Mouse (Mus musculus): ENCODE results near the gene Cdhr4. TPM values are rescaled to one million over a fixed set of nuclear protein-coding genes. Genes with fewer than 3 reads are reported as not detected.
A peak's percentile ranks its signal among the peaks of the same experiment; 100 is the strongest.
"Not testable (repeated sequence)": the region's sequence is repeated elsewhere in the genome, so short reads cannot be mapped to it uniquely, and the experiment has no call there.

Cdhr4 gene
- polyA plus RNA-seq, 1 experiment from 2014 or later = 18.6 TPM

- H3K27me3 ChIP-seq = no peaks in the 10 kb centered on the region
- no peak overlapping the region for H3K4me3 ChIP-seq (replicated peaks)
- WGBS = 61% methylated on average over 3 of the region's 3 CpGs
- no peak overlapping the region for H3K4me2 ChIP-seq
- H3K27ac ChIP-seq = peak overlapping the region; percentile 62; the same call in 1 of the 2 replicates
- no peak overlapping the region for H3K9ac ChIP-seq (replicated peaks)
- ATAC-seq (ENCODE audit: insufficient number of reproducible peaks, insufficient read depth, low FRiP score, low TSS enrichment, low read depth) = no peak
- peaks cover 41% of the 10 kb centered on the region for H3K4me1 ChIP-seq (replicated peaks)
- H3K9me3 ChIP-seq = no peaks in the 10 kb centered on the region
- peaks cover 10% of the 10 kb centered on the region; the same call in 1 of the 2 replicates for H3K36me3 ChIP-seq
Measured at GRCm38 (mm10) chr9:107987950-107988349, 4.3 kb upstream of the Cdhr4 start.

- WGBS = 81% methylated on average over 11 of the region's 11 CpGs
- H3K9ac ChIP-seq (replicated peaks) = no peak overlapping the region
- no peak overlapping the region for H3K4me3 ChIP-seq (replicated peaks)
- H3K36me3 ChIP-seq = no peaks in the 10 kb centered on the region
- H3K27me3 ChIP-seq = no peaks in the 10 kb centered on the region
- no peak for ATAC-seq (ENCODE audit: insufficient number of reproducible peaks, insufficient read depth, low FRiP score, low TSS enrichment, low read depth)
- no peaks in the 10 kb centered on the region for H3K9me3 ChIP-seq
- 0 out of 2 replicates have a peak overlapping the region, but pooled peaks have one; percentile 14 for H3K27ac ChIP-seq
- H3K4me2 ChIP-seq = no peak overlapping the region
- H3K4me1 ChIP-seq (replicated peaks) = peaks cover 6% of the 10 kb centered on the region
Measured at GRCm38 (mm10) chr9:107993013-107993412, 716 bp downstream of the Cdhr4 start.

- Histone ChIP-seq H3K9ac (replicated peaks) (no peak overlapping the region), H3K4me2 (no peak overlapping the region), H3K9me3 (no peaks in the 10 kb centered on the region), H3K27me3 (no peaks in the 10 kb centered on the region), H3K4me3 (replicated peaks) (no peak overlapping the region), H3K36me3 (no peaks in the 10 kb centered on the region), H3K4me1 (replicated peaks) (no peaks in the 10 kb centered on the region; the same call in 1 of the 2 replicates), H3K27ac (no peak overlapping the region)
- no peak for ATAC-seq (ENCODE audit: insufficient number of reproducible peaks, insufficient read depth, low FRiP score, low TSS enrichment, low read depth)
- WGBS = 57% methylated on average over 2 of the region's 2 CpGs
Measured at GRCm38 (mm10) chr9:107994464-107994863, 2.2 kb downstream of the Cdhr4 start.

- Histone ChIP-seq H3K4me1 (replicated peaks) (no peaks in the 10 kb centered on the region; the same call in 1 of the 2 replicates), H3K4me3 (replicated peaks) (no peak overlapping the region), H3K36me3 (no peaks in the 10 kb centered on the region), H3K4me2 (no peak overlapping the region), H3K27me3 (no peaks in the 10 kb centered on the region), H3K9me3 (no peaks in the 10 kb centered on the region), H3K27ac (no peak overlapping the region), H3K9ac (replicated peaks) (no peak overlapping the region)
- WGBS = 93% methylated on average over 21 of the region's 21 CpGs
- no peak for ATAC-seq (ENCODE audit: insufficient number of reproducible peaks, insufficient read depth, low FRiP score, low TSS enrichment, low read depth)
Measured at GRCm38 (mm10) chr9:107995513-107995912, 3.2 kb downstream of the Cdhr4 start.

- Histone ChIP-seq H3K9ac (replicated peaks) (no peak within 1 kb of the TSS), H3K4me1 (replicated peaks) (no peaks in the 10 kb centered on the region; the same call in 1 of the 2 replicates), H3K27ac (no peak within 1 kb of the TSS), H3K27me3 (no peaks in the 10 kb centered on the region), H3K36me3 (no peaks in the 10 kb centered on the region), H3K4me3 (replicated peaks) (no peak within 1 kb of the TSS), H3K4me2 (no peak within 1 kb of the TSS), H3K9me3 (no peaks in the 10 kb centered on the region)
- WGBS = 90% methylated on average over 5 of the region's 5 CpGs
- ATAC-seq (ENCODE audit: insufficient number of reproducible peaks, insufficient read depth, low FRiP score, low TSS enrichment, low read depth) = no peak
Measured at GRCm38 (mm10) chr9:107996049-107996448, 3.8 kb downstream of the Cdhr4 start, which contains the start of gene Gm20662. Gene Gm20662 (plus strand): TSS chr9:107996349.

GRCm38 (mm10) chr9:108001922-108002770 lies 9.8 kb downstream of the Cdhr4 start, which contains the start of gene Ip6k1:
Gene Ip6k1 (plus strand): TSS chr9:108002501.
- peak; percentile 98 for ATAC-seq (ENCODE audit: insufficient number of reproducible peaks, insufficient read depth, low FRiP score, low TSS enrichment, low read depth)

GRCm38 (mm10) chr9:108002778-108003530 lies 10.7 kb downstream of the Cdhr4 start:
- Histone ChIP-seq H3K36me3 (0 out of 2 replicates have a peak, but pooled peaks cover 10% of the 10 kb centered on the region), H3K27me3 (no peaks in the 10 kb centered on the region), H3K4me3 (replicated peaks) (peak overlapping the region; percentile 96), H3K4me1 (replicated peaks) (peaks cover 24% of the 10 kb centered on the region), H3K4me2 (peak overlapping the region; percentile 86), H3K9me3 (no peaks in the 10 kb centered on the region), H3K9ac (replicated peaks) (peak overlapping the region; percentile 94), H3K27ac (peak overlapping the region; percentile 90)
- under 1% methylated on average over 50 of the region's 50 CpGs for WGBS
- ATAC-seq (ENCODE audit: insufficient number of reproducible peaks, insufficient read depth, low FRiP score, low TSS enrichment, low read depth) = no peak; the same call in 1 of the 2 replicates

More at GRCm38 (mm10) chr9:108001922-108002770, 9.8 kb downstream of the Cdhr4 start, which contains the start of gene Ip6k1:
- H3K9me3 ChIP-seq = no peaks in the 10 kb centered on the region
- under 1% methylated on average over 51 of the region's 51 CpGs for WGBS
- peak within 1 kb of the TSS; percentile 94 for H3K9ac ChIP-seq (replicated peaks)
- H3K27ac ChIP-seq = peak within 1 kb of the TSS; percentile 90
- H3K4me3 ChIP-seq (replicated peaks) = peak within 1 kb of the TSS; percentile 96
- peaks cover 24% of the 10 kb centered on the region for H3K4me1 ChIP-seq (replicated peaks)
- H3K36me3 ChIP-seq = 0 out of 2 replicates have a peak, but pooled peaks cover 6% of the 10 kb centered on the region
- H3K4me2 ChIP-seq = peak within 1 kb of the TSS; percentile 86
- H3K27me3 ChIP-seq = no peaks in the 10 kb centered on the region

GRCm38 (mm10) chr9:108003531-108003890 lies 11.2 kb downstream of the Cdhr4 start:
- Histone ChIP-seq H3K27me3 (no peaks in the 10 kb centered on the region), H3K27ac (peak overlapping the region; percentile 90), H3K9me3 (no peaks in the 10 kb centered on the region), H3K4me3 (replicated peaks) (peak overlapping the region; percentile 96), H3K36me3 (0 out of 2 replicates have a peak, but pooled peaks cover 14% of the 10 kb centered on the region), H3K9ac (replicated peaks) (peak overlapping the region; percentile 94), H3K4me1 (replicated peaks) (peaks cover 24% of the 10 kb centered on the region), H3K4me2 (peak overlapping the region; percentile 86)
- 10% methylated on average over 8 of the region's 8 CpGs for WGBS
- ATAC-seq (ENCODE audit: insufficient number of reproducible peaks, insufficient read depth, low FRiP score, low TSS enrichment, low read depth) = no peak

- no peak overlapping the region for H3K27ac ChIP-seq
- H3K4me2 ChIP-seq = no peak overlapping the region
- WGBS = 95% methylated on average over 5 of the region's 5 CpGs
- H3K4me1 ChIP-seq (replicated peaks) = peaks cover 18% of the 10 kb centered on the region
- no peaks in the 10 kb centered on the region for H3K9me3 ChIP-seq
- no peak overlapping the region for H3K4me3 ChIP-seq (replicated peaks)
- peaks cover 32% of the 10 kb centered on the region for H3K36me3 ChIP-seq
- no peak overlapping the region for H3K9ac ChIP-seq (replicated peaks)
- H3K27me3 ChIP-seq = no peaks in the 10 kb centered on the region
- ATAC-seq (ENCODE audit: insufficient number of reproducible peaks, insufficient read depth, low FRiP score, low TSS enrichment, low read depth) = no peak
Measured at GRCm38 (mm10) chr9:108008041-108008440, 15.7 kb downstream of the Cdhr4 start.

GRCm38 (mm10) chr9:108010385-108010784 lies 18.1 kb downstream of the Cdhr4 start:
- no peak for ATAC-seq (ENCODE audit: insufficient number of reproducible peaks, insufficient read depth, low FRiP score, low TSS enrichment, low read depth)
- Histone ChIP-seq H3K9ac (replicated peaks) (no peak overlapping the region), H3K4me3 (replicated peaks) (no peak overlapping the region), H3K36me3 (peaks cover 35% of the 10 kb centered on the region), H3K4me1 (replicated peaks) (no peaks in the 10 kb centered on the region), H3K4me2 (no peak overlapping the region), H3K27ac (no peak overlapping the region), H3K27me3 (no peaks in the 10 kb centered on the region), H3K9me3 (no peaks in the 10 kb centered on the region)

- not testable (repeated sequence) for ATAC-seq (ENCODE audit: insufficient number of reproducible peaks, insufficient read depth, low FRiP score, low TSS enrichment, low read depth); H3K9me3 ChIP-seq; H3K27me3 ChIP-seq; H3K4me2 ChIP-seq; H3K9ac ChIP-seq (replicated peaks); H3K4me3 ChIP-seq (replicated peaks); H3K27ac ChIP-seq; H3K4me1 ChIP-seq (replicated peaks)
- peaks cover 37% of the 10 kb centered on the region for H3K36me3 ChIP-seq
- 97% methylated on average over 2 of the region's 2 CpGs for WGBS
Measured at GRCm38 (mm10) chr9:108013577-108013976, 21.3 kb downstream of the Cdhr4 start.

Data from limb, embryonic 12.5 days (tissue).